Mouse (Mus musculus) forebrain, postnatal 0 days (tissue): ENCODE measurements around the gene Pnpla8. TPM values are rescaled to one million over a fixed set of nuclear protein-coding genes. Genes with fewer than 3 reads are reported as not detected.
A peak's percentile ranks its signal among the peaks of the same experiment; 100 is the strongest.

ENCODE experiments used
- ATAC-seq: fragments of 200-750 bp; cut with Nextera tagmentation; 2 replicates; pipeline ENCODE4 v1.8.0; 2017; ENCODE audit warnings: mild to moderate bottlenecking, moderate library complexity
- DNase-seq: peaks from one replicate; pipeline ENCODE4 v3.0.0-alpha.2; 2015
- H3K27ac ChIP-seq: fragments of 300-500 bp; sonication (generic); 2 replicates; pipeline ENCODE4 v1.5.1; 2014; ENCODE audit warnings: low read depth, mild to moderate bottlenecking, antibody characterized with exemption, low read length, moderate library complexity, mixed read lengths
- H3K27me3 ChIP-seq: fragments of 300-500 bp; sonication (generic); 2 replicates; pipeline ENCODE4 v1.6.1; 2014; ENCODE audit warnings: mild to moderate bottlenecking, low read length, mixed read lengths; ENCODE audit not compliant: insufficient read depth
- H3K36me3 ChIP-seq: fragments of 300-500 bp; sonication (generic); 2 replicates; pipeline ENCODE4 v1.6.1; 2014; ENCODE audit warnings: mild to moderate bottlenecking, moderate library complexity; ENCODE audit not compliant: insufficient read depth
- H3K4me1 ChIP-seq: fragments of 300-500 bp; sonication (generic); 2 replicates; pipeline ENCODE4 v1.6.1; 2014; ENCODE audit warnings: antibody characterized with exemption; ENCODE audit not compliant: insufficient read depth
- H3K4me2 ChIP-seq: fragments of 300-500 bp; sonication (generic); 2 replicates; pipeline ENCODE4 v1.6.1; 2014; ENCODE audit warnings: low read depth, mild to moderate bottlenecking, moderate library complexity
- H3K4me3 ChIP-seq: fragments of 300-500 bp; sonication (generic); 2 replicates; pipeline ENCODE4 v1.5.1; 2014; ENCODE audit warnings: low read depth, low read length, mixed read lengths
- H3K9ac ChIP-seq: fragments of 300-500 bp; sonication (generic); 2 replicates; pipeline ENCODE4 v1.6.1; 2014; ENCODE audit warnings: mild to moderate bottlenecking
- H3K9me3 ChIP-seq: fragments of 300-500 bp; sonication (generic); 2 replicates; pipeline ENCODE4 v1.6.1; 2016; ENCODE audit warnings: low read length
- CTCF ChIP-seq: sonication (generic); IDR thresholded peaks from 2 replicates; pipeline ENCODE4 v1.5.1; 2016; ENCODE audit warnings: antibody characterized with exemption, control low read depth, low read depth
- WGBS: fragments of 180-500 bp; shearing (Covaris S2); extraction: QIAGEN DNeasy Blood & Tissue Kit; methylation state at CpG from one replicate; pipeline ENCODE4 v1.1.7; 2014; 5-methylcytosine and 5-hydroxymethylcytosine counted together
- polyA plus RNA-seq: library from polyadenylated mRNA; unstranded; fragments of >200 nt; fragmentation: Nextera tagmentation; extraction: Ambion mirVana; gene quantifications from 2 replicates; pipeline ENCODE4 v1.2.1, GENCODE M21; 2015
- total RNA-seq: library from RNA; depleted of rRNA; stranded (reverse); fragments of >200 nt; gene quantifications from 2 replicates; pipeline ENCODE4 v1.2.3, GENCODE M21; 2014

The Pnpla8 gene
- total and polyA plus RNA-seq, 2 experiments from 2014 or later, result 122 to 123 TPM

DNA sequence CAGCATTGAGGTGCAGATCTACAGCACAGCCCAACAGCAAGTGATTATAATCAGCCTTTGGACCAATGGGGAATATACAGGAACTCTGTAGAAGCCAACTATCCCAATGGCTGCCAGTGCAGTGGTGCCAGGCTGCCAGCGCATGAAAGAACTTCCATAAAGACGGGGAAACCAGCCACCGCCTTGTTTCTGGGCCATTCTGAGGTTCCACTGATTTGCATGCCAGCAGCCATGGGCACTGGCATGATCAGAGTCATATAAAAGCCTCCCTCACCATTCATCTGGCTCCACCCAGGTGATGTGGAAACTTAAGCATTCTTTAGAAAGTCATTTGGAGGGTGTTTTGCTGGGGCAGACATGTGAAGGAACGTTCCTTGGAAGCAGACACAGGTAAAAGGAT, 21.2 kb downstream of the Pnpla8 start:
- Histone ChIP-seq H3K4me1 (no peaks in the 10 kb centered on the region), H3K27me3 (no peaks in the 10 kb centered on the region), H3K4me2 (no peak overlapping the region), H3K9ac (no peak overlapping the region), H3K4me3 (no peak overlapping the region), H3K36me3 (no peaks in the 10 kb centered on the region), H3K27ac (no peak overlapping the region), H3K9me3 (no peaks in the 10 kb centered on the region)
- no peak for ATAC-seq
- TF ChIP-seq CTCF, result no peak
- no peak for DNase-seq
- 84% methylated on average over 4 of the region's 4 CpGs for WGBS

DNA sequence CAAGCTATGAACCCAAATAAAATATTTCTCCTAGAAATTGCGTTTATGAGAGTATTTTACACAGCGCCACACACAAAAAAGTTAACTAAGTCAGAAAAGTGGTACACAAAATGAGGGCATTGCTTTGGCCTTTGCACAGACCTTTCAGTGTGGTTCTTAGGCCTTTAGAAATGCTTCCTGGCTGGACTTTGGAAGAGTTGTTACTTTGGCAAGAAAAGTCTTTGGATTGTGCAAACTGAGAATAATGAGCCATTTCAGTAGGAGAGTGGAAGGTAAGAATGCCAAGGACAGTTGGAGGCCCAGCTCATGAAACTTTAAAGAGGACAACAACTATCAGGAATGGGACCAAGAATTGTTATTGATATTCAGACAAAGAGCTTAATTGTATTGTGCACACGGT, 24.6 kb downstream of the Pnpla8 start:
- 81% methylated on average over 3 of the region's 3 CpGs for WGBS
- no peaks in the 10 kb centered on the region for H3K9me3 ChIP-seq
- TF ChIP-seq CTCF, result no peak
- no peaks in the 10 kb centered on the region for H3K36me3 ChIP-seq
- H3K9ac ChIP-seq, result no peak overlapping the region
- no peak for ATAC-seq
- no peak for DNase-seq
- no peaks in the 10 kb centered on the region for H3K4me1 ChIP-seq
- no peak overlapping the region for H3K4me3 ChIP-seq
- H3K27ac ChIP-seq, result no peak overlapping the region
- no peak overlapping the region for H3K4me2 ChIP-seq
- H3K27me3 ChIP-seq, result no peaks in the 10 kb centered on the region

DNA sequence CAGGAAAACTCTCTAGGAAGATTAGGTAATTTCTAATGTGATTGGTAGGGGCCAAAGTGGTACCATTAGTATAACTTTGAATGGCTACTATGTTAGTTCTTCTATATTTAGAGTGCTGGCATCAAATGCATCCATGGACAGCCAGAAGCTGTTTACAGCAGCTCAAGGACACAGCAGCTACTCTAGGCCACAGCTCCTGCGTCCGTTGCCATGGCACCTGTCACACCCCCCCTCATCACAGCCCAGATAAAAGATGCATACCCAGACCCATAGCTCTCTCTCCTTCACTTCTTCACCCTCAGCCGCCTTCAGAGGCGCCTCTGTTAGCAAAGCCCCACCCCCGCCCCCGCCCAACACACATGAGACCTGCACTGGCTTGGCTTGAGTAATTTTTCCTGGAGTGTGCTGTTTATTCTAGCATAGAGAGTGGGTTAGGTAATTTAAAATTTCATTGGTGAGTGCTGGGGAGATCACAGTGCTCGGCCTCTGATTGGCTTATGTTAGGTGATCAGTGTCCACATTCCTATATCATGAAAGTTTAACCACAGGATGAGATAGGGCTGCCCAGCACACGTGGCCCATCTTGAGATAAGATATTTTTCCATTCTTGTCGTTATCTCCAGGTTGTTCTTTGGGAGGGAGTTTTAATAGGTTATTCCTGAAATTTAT, 27.3 kb downstream of the Pnpla8 start:
- no peak for TF ChIP-seq CTCF
- DNase-seq, result no peak

DNA sequence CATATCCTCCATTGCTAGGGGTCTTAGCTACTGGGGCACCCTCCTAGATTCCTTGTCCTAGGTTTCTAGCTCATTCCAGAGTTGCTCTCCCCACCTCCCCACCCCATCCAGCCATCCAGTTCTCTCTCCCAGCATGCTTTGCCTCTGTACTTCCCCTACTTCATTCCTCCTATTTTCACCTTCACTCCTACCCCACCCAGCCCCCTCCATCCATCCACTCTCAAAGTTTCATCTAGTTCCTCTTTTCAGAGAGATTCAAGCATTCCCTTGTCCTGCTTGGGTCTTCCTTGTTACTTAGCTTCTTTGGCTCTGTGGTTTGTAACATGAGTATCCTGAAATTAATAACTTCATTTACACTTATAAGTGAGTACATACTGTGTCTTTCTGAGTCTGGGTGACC, 41.4 kb downstream of the Pnpla8 start:
- no peak for TF ChIP-seq CTCF
- Histone ChIP-seq H3K4me2 (no peak overlapping the region), H3K27me3 (no peaks in the 10 kb centered on the region), H3K36me3 (no peaks in the 10 kb centered on the region), H3K4me3 (no peak overlapping the region), H3K27ac (no peak overlapping the region), H3K9ac (no peak overlapping the region), H3K4me1 (no peaks in the 10 kb centered on the region), H3K9me3 (no peaks in the 10 kb centered on the region)
- no peak for DNase-seq
- ATAC-seq, result no peak

More for the DNA sequence above, 27.3 kb downstream of the Pnpla8 start:
- no peak overlapping the region for H3K4me3 ChIP-seq
- H3K4me1 ChIP-seq, result no peaks in the 10 kb centered on the region
- no peak overlapping the region for H3K27ac ChIP-seq
- H3K4me2 ChIP-seq, result no peak overlapping the region
- ATAC-seq, result no peak
- no peaks in the 10 kb centered on the region for H3K36me3 ChIP-seq
- no peaks in the 10 kb centered on the region for H3K27me3 ChIP-seq
- H3K9ac ChIP-seq, result no peak overlapping the region
- 82% methylated on average over 9 of the region's 9 CpGs for WGBS
- H3K9me3 ChIP-seq, result no peaks in the 10 kb centered on the region

DNA sequence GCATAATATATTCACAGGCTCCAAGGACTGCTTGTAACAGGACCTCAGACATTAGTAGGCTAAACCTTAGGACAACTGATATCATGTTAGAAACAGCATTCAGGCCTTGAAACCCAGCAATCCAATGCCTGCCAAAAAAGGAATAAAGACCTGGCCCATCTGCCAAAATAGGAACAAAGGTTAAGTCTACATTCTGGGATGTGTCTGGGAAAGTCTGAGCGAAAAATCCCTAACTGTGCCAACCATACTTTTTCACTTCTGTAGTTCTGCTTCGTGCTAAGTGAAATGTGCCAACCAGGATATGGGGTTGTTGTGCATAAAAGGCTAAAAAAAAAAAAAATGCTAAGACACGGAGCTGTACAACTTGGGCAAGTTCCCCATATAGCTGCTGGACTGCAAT, 44.5 kb downstream of the Pnpla8 start:
- Histone ChIP-seq H3K9ac (no peak overlapping the region), H3K9me3 (no peaks in the 10 kb centered on the region), H3K4me1 (no peaks in the 10 kb centered on the region), H3K27ac (no peak overlapping the region), H3K27me3 (no peaks in the 10 kb centered on the region), H3K36me3 (no peaks in the 10 kb centered on the region), H3K4me3 (no peak overlapping the region), H3K4me2 (no peak overlapping the region)
- ATAC-seq, result no peak
- 55% methylated on average over 3 of the region's 3 CpGs for WGBS
- no peak for TF ChIP-seq CTCF
- DNase-seq, result no peak

DNA sequence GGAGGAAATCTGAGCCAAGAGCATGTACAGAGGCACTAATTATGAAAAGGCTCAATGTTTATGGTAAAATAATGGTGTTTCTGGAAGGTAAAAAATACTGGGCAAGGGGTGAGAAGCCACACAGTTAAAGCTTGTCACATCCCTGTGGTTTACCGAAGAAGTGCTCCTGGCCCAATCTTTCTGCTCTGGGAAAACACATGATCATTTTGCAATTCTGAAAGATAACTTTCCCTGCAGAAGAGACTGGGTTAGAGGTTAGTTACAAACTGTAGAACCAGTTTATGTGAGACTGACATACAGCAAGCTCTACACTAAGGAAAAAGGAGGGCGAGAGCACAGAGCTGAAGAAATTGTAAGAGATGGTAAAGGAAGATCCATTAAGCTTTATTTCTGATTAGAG, 46.0 kb downstream of the Pnpla8 start:
- ATAC-seq (no peak), DNase-seq (no peak)
- no peak overlapping the region for H3K4me3 ChIP-seq
- H3K9ac ChIP-seq, result no peak overlapping the region
- no peak for TF ChIP-seq CTCF
- no peaks in the 10 kb centered on the region for H3K27me3 ChIP-seq
- H3K36me3 ChIP-seq, result no peaks in the 10 kb centered on the region
- no peaks in the 10 kb centered on the region for H3K4me1 ChIP-seq
- 94% methylated on average over 2 of the region's 2 CpGs for WGBS
- H3K9me3 ChIP-seq, result no peaks in the 10 kb centered on the region
- H3K4me2 ChIP-seq, result no peak overlapping the region
- no peak overlapping the region for H3K27ac ChIP-seq

DNA sequence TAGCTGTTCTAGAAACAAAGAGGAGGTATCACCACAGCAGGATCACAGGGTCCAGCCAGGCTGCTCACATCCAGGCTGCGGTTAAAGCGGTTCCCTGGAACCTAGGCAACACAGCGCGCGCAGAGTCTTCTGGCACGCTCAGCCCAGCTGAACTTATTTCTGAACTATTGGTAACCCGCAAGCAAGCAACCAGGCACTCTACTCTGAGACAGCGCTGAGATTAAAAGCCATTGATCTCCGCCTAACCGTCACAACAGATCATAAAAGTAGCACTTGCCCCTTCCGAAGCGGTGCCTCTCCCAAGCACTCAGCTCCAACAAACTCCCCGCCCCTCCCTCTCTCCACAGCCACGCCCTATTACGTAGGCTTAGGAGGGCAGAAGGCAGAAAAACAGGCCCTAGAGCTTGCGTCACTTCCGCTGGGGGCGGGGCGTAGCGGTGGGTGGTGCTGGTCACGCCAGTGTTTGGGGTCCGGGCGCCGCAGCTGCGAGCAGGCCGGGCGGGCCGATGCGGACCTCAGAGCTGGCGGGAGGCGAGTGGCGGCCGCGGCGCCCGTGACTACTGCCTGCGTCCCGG, 47.6 kb downstream of the Pnpla8 start:
- Histone ChIP-seq H3K4me2 (peak overlapping the region; percentile 72), H3K27me3 (no peaks in the 10 kb centered on the region), H3K4me3 (peak overlapping the region; percentile 98), H3K9me3 (no peaks in the 10 kb centered on the region), H3K9ac (peak overlapping the region; percentile 95), H3K36me3 (no peaks in the 10 kb centered on the region), H3K27ac (peak overlapping the region; percentile 97), H3K4me1 (no peaks in the 10 kb centered on the region)
- ATAC-seq, result peak; percentile 99
- WGBS, result 1% methylated on average over 38 of the region's 38 CpGs
- peak; percentile 97 for DNase-seq
- no peak for TF ChIP-seq CTCF
